Mouse (Mus musculus) brain, embryonic 14.5 days (tissue): Measurements from ENCODE around the gene Vpreb1.

Experiments used
- CTCF ChIP-seq: fragments of 200-500 bp; IDR thresholded peaks from 2 replicates; pipeline ENCODE4 v1.5.1; 2012; ENCODE audit warnings: inconsistent platforms, mild to moderate bottlenecking, moderate library complexity, borderline replicate concordance; ENCODE audit not compliant: insufficient read depth, insufficient read length; ENCODE audit errors: extremely low read depth
- POLR2A ChIP-seq: fragments of 200-500 bp; IDR thresholded peaks from 2 replicates; pipeline ENCODE4 v1.6.1; 2012; ENCODE audit warnings: mild to moderate bottlenecking, inconsistent platforms, borderline replicate concordance; ENCODE audit not compliant: poor library complexity, insufficient read depth, insufficient read length, severe bottlenecking; ENCODE audit errors: extremely low read depth

DNA sequence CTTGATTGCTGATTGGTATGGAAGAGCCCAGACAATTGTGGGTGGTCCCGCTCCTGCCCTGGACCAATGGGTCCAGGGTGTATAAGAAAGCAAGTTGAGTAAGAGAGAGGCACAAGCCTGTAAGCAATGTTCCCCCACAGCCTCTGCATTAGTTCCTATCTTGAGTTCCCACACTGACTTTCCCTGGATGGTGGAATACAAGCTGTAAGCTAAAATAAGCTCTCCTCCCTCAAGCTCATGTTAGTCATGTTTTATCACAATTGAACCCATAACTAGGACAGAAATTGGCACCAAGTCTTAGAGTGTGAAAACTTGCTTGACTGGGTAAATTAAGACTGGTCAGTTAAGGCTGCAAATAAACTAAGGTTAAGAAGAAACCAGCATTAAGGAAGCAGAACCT lies 15.1 kb downstream of the Vpreb1 start:
- TF ChIP-seq POLR2A (no peak), CTCF (no peak)
